Mouse (Mus musculus): ENCODE results near the gene Tmem266. TPM values are rescaled to one million over a fixed set of nuclear protein-coding genes. Genes with fewer than 3 reads are reported as not detected.

Gene Tmem266
- polyA plus RNA-seq, 1 experiment from 2014 or later, result 0.94 TPM

GRCm38 (mm10) chr9:55307066-55307465 is 19.6 kb upstream of the Tmem266 start:
- WGBS, result 77% methylated on average over 2 of the region's 2 CpGs
- no peak for ATAC-seq

GRCm38 (mm10) chr9:55307557-55307956 is 19.2 kb upstream of the Tmem266 start:
- 78% methylated on average over 5 of the region's 5 CpGs for WGBS
- no peak overlapping the region for H3K27ac ChIP-seq (ENCODE audit: low read depth, low read length)
- ATAC-seq, result no peak
- no peak overlapping the region for H3K9ac ChIP-seq (ENCODE audit: low read length)
- H3K4me1 ChIP-seq (ENCODE audit: control insufficient read depth, insufficient read depth, low read length), result no peaks in the 10 kb centered on the region
- DNase-seq (ENCODE audit: low spot score), result no peak
- no peak overlapping the region for H3K4me3 ChIP-seq (ENCODE audit: low read depth, low read length)
- H3K9me3 ChIP-seq (replicated peaks; ENCODE audit: control insufficient read depth, low read length), result no peaks in the 10 kb centered on the region
- H3K4me2 ChIP-seq (ENCODE audit: low read length), result no peak overlapping the region
- H3K27me3 ChIP-seq (replicated peaks; ENCODE audit: control insufficient read depth, insufficient read depth, low read length), result no peaks in the 10 kb centered on the region
- no peaks in the 10 kb centered on the region for H3K36me3 ChIP-seq (ENCODE audit: control insufficient read depth, insufficient read depth, low read length)

More at GRCm38 (mm10) chr9:55307066-55307465, 19.6 kb upstream of the Tmem266 start:
- Histone ChIP-seq H3K4me1 (ENCODE audit: control insufficient read depth, insufficient read depth, low read length) (no peaks in the 10 kb centered on the region), H3K4me3 (ENCODE audit: low read depth, low read length) (no peak overlapping the region), H3K4me2 (ENCODE audit: low read length) (no peak overlapping the region), H3K27ac (ENCODE audit: low read depth, low read length) (no peak overlapping the region), H3K27me3 (replicated peaks; ENCODE audit: control insufficient read depth, insufficient read depth, low read length) (no peaks in the 10 kb centered on the region), H3K36me3 (ENCODE audit: control insufficient read depth, insufficient read depth, low read length) (no peaks in the 10 kb centered on the region), H3K9me3 (replicated peaks; ENCODE audit: control insufficient read depth, low read length) (no peaks in the 10 kb centered on the region), H3K9ac (ENCODE audit: low read length) (no peak overlapping the region)
- DNase-seq (ENCODE audit: low spot score), result no peak

GRCm38 (mm10) chr9:55308455-55308854 is 18.3 kb upstream of the Tmem266 start:
- no peaks in the 10 kb centered on the region for H3K36me3 ChIP-seq (ENCODE audit: control insufficient read depth, insufficient read depth, low read length)
- H3K4me2 ChIP-seq (ENCODE audit: low read length), result no peak overlapping the region
- 81% methylated on average over 5 of the region's 5 CpGs for WGBS
- no peaks in the 10 kb centered on the region for H3K4me1 ChIP-seq (ENCODE audit: control insufficient read depth, insufficient read depth, low read length)
- no peak overlapping the region for H3K9ac ChIP-seq (ENCODE audit: low read length)
- no peaks in the 10 kb centered on the region for H3K27me3 ChIP-seq (replicated peaks; ENCODE audit: control insufficient read depth, insufficient read depth, low read length)
- ATAC-seq (no peak), DNase-seq (ENCODE audit: low spot score) (no peak)
- H3K4me3 ChIP-seq (ENCODE audit: low read depth, low read length), result no peak overlapping the region
- H3K27ac ChIP-seq (ENCODE audit: low read depth, low read length), result no peak overlapping the region
- H3K9me3 ChIP-seq (replicated peaks; ENCODE audit: control insufficient read depth, low read length), result no peaks in the 10 kb centered on the region

GRCm38 (mm10) chr9:55311560-55311959 is 15.2 kb upstream of the Tmem266 start:
- ATAC-seq, result peak; percentile 72; the same call in 1 of the 2 replicates
- Histone ChIP-seq H3K36me3 (ENCODE audit: control insufficient read depth, insufficient read depth, low read length) (no peaks in the 10 kb centered on the region), H3K27ac (ENCODE audit: low read depth, low read length) (no peak overlapping the region), H3K4me1 (ENCODE audit: control insufficient read depth, insufficient read depth, low read length) (no peaks in the 10 kb centered on the region), H3K4me2 (ENCODE audit: low read length) (no peak overlapping the region), H3K9me3 (replicated peaks; ENCODE audit: control insufficient read depth, low read length) (no peaks in the 10 kb centered on the region), H3K27me3 (replicated peaks; ENCODE audit: control insufficient read depth, insufficient read depth, low read length) (no peaks in the 10 kb centered on the region), H3K4me3 (ENCODE audit: low read depth, low read length) (no peak overlapping the region), H3K9ac (ENCODE audit: low read length) (no peak overlapping the region)
- DNase-seq (ENCODE audit: low spot score), result peak; percentile 91
- 9% methylated on average over 5 of the region's 5 CpGs for WGBS

- ATAC-seq, result no peak
- Histone ChIP-seq H3K36me3 (ENCODE audit: control insufficient read depth, insufficient read depth, low read length) (no peaks in the 10 kb centered on the region), H3K27ac (ENCODE audit: low read depth, low read length) (no peak overlapping the region), H3K9me3 (replicated peaks; ENCODE audit: control insufficient read depth, low read length) (no peaks in the 10 kb centered on the region), H3K9ac (ENCODE audit: low read length) (no peak overlapping the region), H3K4me1 (ENCODE audit: control insufficient read depth, insufficient read depth, low read length) (no peaks in the 10 kb centered on the region), H3K4me3 (ENCODE audit: low read depth, low read length) (no peak overlapping the region), H3K27me3 (replicated peaks; ENCODE audit: control insufficient read depth, insufficient read depth, low read length) (no peaks in the 10 kb centered on the region), H3K4me2 (ENCODE audit: low read length) (no peak overlapping the region)
- 69% methylated on average over 12 of the region's 12 CpGs for WGBS
- DNase-seq (ENCODE audit: low spot score), result no peak
These were observed 13.0 kb upstream of the Tmem266 start for GRCm38 (mm10) chr9:55313619-55314261.

DNA sequence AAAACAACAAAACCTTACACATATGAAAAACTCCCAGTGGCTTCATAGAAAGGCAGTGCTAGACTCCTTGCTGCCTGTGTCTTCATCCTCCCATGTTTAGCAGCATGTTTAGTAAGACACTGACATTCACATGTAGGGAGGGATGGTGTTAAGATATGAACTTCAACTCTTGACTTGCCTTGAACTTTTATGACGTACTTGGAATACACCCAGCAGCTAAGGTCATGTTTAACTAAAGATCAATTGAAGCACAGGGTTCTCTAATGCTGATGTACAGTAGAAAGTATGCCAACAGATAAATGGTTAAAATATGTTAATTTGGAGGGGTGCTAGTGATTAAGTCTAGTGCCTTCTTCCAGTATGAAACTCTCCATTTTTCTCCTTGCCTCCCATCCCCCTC is 4.1 kb upstream of the Tmem266 start:
- Histone ChIP-seq H3K9ac (ENCODE audit: low read length) (no peak overlapping the region), H3K27ac (ENCODE audit: low read depth, low read length) (no peak overlapping the region), H3K4me3 (ENCODE audit: low read depth, low read length) (no peak overlapping the region), H3K27me3 (replicated peaks; ENCODE audit: control insufficient read depth, insufficient read depth, low read length) (0 out of 2 replicates have a peak, but pooled peaks cover 3% of the 10 kb centered on the region), H3K4me1 (ENCODE audit: control insufficient read depth, insufficient read depth, low read length) (0 out of 2 replicates have a peak, but pooled peaks cover 5% of the 10 kb centered on the region), H3K4me2 (ENCODE audit: low read length) (no peak overlapping the region), H3K36me3 (ENCODE audit: control insufficient read depth, insufficient read depth, low read length) (no peaks in the 10 kb centered on the region), H3K9me3 (replicated peaks; ENCODE audit: control insufficient read depth, low read length) (no peaks in the 10 kb centered on the region)
- DNase-seq (ENCODE audit: low spot score) (no peak), ATAC-seq (no peak)
- WGBS, result 89% methylated on average over 1 of the region's 1 CpGs

DNA sequence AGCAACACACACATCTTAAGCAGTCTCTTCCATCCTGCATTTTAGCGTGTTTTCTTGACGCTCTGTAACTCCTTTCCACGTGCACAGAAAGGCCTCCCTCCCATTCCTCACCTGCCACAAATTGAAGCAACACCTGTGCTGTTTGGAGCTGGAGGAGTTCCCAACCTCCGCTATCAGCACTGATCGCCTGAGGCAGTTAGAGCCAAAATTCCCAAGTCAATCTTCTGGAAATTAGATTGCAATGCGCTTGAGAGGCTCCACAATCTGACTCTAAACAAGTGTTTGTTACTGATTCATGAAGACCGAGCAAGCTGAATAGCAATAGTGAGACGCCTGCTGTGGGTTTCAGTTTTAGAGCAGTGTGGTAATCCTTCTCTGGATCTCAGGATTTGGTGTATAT is 2.6 kb upstream of the Tmem266 start:
- no peak overlapping the region for H3K4me2 ChIP-seq (ENCODE audit: low read length)
- H3K4me3 ChIP-seq (ENCODE audit: low read depth, low read length), result no peak overlapping the region
- no peak for DNase-seq (ENCODE audit: low spot score)
- H3K9ac ChIP-seq (ENCODE audit: low read length), result no peak overlapping the region
- 49% methylated on average over 8 of the region's 8 CpGs for WGBS
- H3K9me3 ChIP-seq (replicated peaks; ENCODE audit: control insufficient read depth, low read length), result no peaks in the 10 kb centered on the region
- H3K36me3 ChIP-seq (ENCODE audit: control insufficient read depth, insufficient read depth, low read length), result no peaks in the 10 kb centered on the region
- H3K27me3 ChIP-seq (replicated peaks; ENCODE audit: control insufficient read depth, insufficient read depth, low read length), result 0 out of 2 replicates have a peak, but pooled peaks cover 7% of the 10 kb centered on the region
- 0 out of 2 replicates have a peak, but pooled peaks cover 5% of the 10 kb centered on the region for H3K4me1 ChIP-seq (ENCODE audit: control insufficient read depth, insufficient read depth, low read length)
- no peak overlapping the region for H3K27ac ChIP-seq (ENCODE audit: low read depth, low read length)
- no peak for ATAC-seq

DNA sequence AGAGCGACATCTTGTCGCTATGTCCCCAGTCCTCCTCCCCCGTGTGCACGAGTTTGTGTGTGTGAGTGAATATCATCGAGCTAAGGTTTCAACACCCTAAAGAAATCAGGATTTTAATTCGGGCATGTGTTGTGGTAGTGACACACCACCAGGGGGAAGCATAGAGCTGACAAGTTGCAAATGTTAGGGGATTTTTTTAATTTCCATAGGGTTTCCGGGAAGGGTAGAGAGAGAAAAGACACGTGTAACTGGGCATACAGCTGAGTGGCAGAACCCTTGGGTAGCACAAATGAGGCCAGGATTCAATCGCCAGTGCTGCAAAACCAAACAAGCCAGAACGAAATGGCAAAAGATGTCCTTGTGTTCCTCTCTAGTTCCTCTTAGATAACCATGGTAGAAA is 2.2 kb upstream of the Tmem266 start:
- Histone ChIP-seq H3K4me2 (ENCODE audit: low read length) (no peak overlapping the region), H3K9me3 (replicated peaks; ENCODE audit: control insufficient read depth, low read length) (no peaks in the 10 kb centered on the region), H3K27ac (ENCODE audit: low read depth, low read length) (no peak overlapping the region), H3K9ac (ENCODE audit: low read length) (no peak overlapping the region), H3K4me3 (ENCODE audit: low read depth, low read length) (no peak overlapping the region), H3K36me3 (ENCODE audit: control insufficient read depth, insufficient read depth, low read length) (no peaks in the 10 kb centered on the region), H3K4me1 (ENCODE audit: control insufficient read depth, insufficient read depth, low read length) (0 out of 2 replicates have a peak, but pooled peaks cover 5% of the 10 kb centered on the region), H3K27me3 (replicated peaks; ENCODE audit: control insufficient read depth, insufficient read depth, low read length) (0 out of 2 replicates have a peak, but pooled peaks cover 7% of the 10 kb centered on the region)
- ATAC-seq, result no peak
- no peak for DNase-seq (ENCODE audit: low spot score)
- WGBS, result 53% methylated on average over 10 of the region's 10 CpGs

- Histone ChIP-seq H3K4me2 (ENCODE audit: low read length) (no peak overlapping the region), H3K4me1 (ENCODE audit: control insufficient read depth, insufficient read depth, low read length) (0 out of 2 replicates have a peak, but pooled peaks cover 5% of the 10 kb centered on the region), H3K4me3 (ENCODE audit: low read depth, low read length) (no peak overlapping the region), H3K27me3 (replicated peaks; ENCODE audit: control insufficient read depth, insufficient read depth, low read length) (0 out of 2 replicates have a peak, but pooled peaks cover 7% of the 10 kb centered on the region), H3K9me3 (replicated peaks; ENCODE audit: control insufficient read depth, low read length) (no peaks in the 10 kb centered on the region), H3K36me3 (ENCODE audit: control insufficient read depth, insufficient read depth, low read length) (no peaks in the 10 kb centered on the region), H3K27ac (ENCODE audit: low read depth, low read length) (no peak overlapping the region), H3K9ac (ENCODE audit: low read length) (no peak overlapping the region)
- peak; percentile 4 for DNase-seq (ENCODE audit: low spot score)
- ATAC-seq, result no peak
- 27% methylated on average over 1 of the region's 1 CpGs for WGBS
These were observed 1.7 kb upstream of the Tmem266 start for GRCm38 (mm10) chr9:55325061-55325460.

All from forebrain, embryonic 14.5 days (tissue).